Mouse (Mus musculus) small intestine, adult 2 months (tissue): Measurements from ENCODE around the gene P3h2. TPM values are rescaled to one million over a fixed set of nuclear protein-coding genes. Genes with fewer than 3 reads are reported as not detected.

Experiments used
- H3K27ac ChIP-seq: fragments of 200-500 bp; 2 replicates; pipeline ENCODE4 v1.5.1; 2012; ENCODE audit warnings: low read depth, low read length, control low read depth, inconsistent platforms; ENCODE audit not compliant: insufficient read depth
- H3K27me3 ChIP-seq: fragments of 200-500 bp; 2 replicates; pipeline ENCODE4 v1.6.1; 2012; ENCODE audit warnings: mild to moderate bottlenecking, moderate library complexity, low read length, inconsistent platforms; ENCODE audit not compliant: control insufficient read depth, insufficient read depth
- H3K36me3 ChIP-seq: fragments of 200-500 bp; 2 replicates; pipeline ENCODE4 v1.6.1; 2012; ENCODE audit warnings: mild to moderate bottlenecking, low read length, control low read depth, inconsistent platforms; ENCODE audit not compliant: control insufficient read depth, insufficient read depth
- H3K4me1 ChIP-seq: fragments of 200-500 bp; 2 replicates; pipeline ENCODE4 v1.6.1; 2012; ENCODE audit warnings: low read length, inconsistent platforms, mixed read lengths; ENCODE audit not compliant: control insufficient read depth, insufficient read depth, insufficient read length
- H3K4me3 ChIP-seq: fragments of 200-500 bp; 2 replicates; pipeline ENCODE4 v1.5.1; 2012; ENCODE audit warnings: low read depth, mild to moderate bottlenecking, control low read depth, inconsistent platforms, low read length, moderate library complexity
- CTCF ChIP-seq: fragments of 200-500 bp; IDR thresholded peaks from 2 replicates; pipeline ENCODE4 v1.5.1; 2012; ENCODE audit warnings: low read depth, mild to moderate bottlenecking, control low read depth, inconsistent platforms, low read length, moderate library complexity, mixed read lengths; ENCODE audit not compliant: insufficient replicate concordance, insufficient read length; ENCODE audit errors: extremely low read depth
- POLR2A ChIP-seq: fragments of 200-500 bp; IDR thresholded peaks from 2 replicates; pipeline ENCODE4 v1.6.1; 2012; ENCODE audit warnings: low read depth, mild to moderate bottlenecking, control low read depth, inconsistent platforms, low read length, moderate library complexity
- WGBS: fragments of 180-500 bp; shearing (Covaris S2); methylation state at CpG from one replicate; pipeline ENCODE4 v1.1.7; 2018; 5-methylcytosine and 5-hydroxymethylcytosine counted together
- polyA plus RNA-seq: library from polyadenylated mRNA; depleted of rRNA; stranded (reverse); fragments of >200 nt; gene quantifications from 2 replicates; pipeline ENCODE4 v1.2.3, GENCODE M21; 2012

The P3h2 gene
- polyA plus RNA-seq, 1 experiment, result 2.0 TPM

GRCm38 (mm10) chr16:26026416-26026815, 79.2 kb downstream of the P3h2 start:
- TF ChIP-seq CTCF (no peak), POLR2A (no peak)
- WGBS, result 74% methylated on average over 3 of the region's 3 CpGs
- Histone ChIP-seq H3K27ac (no peak overlapping the region), H3K27me3 (no peaks in the 10 kb centered on the region), H3K36me3 (no peaks in the 10 kb centered on the region), H3K4me3 (no peak overlapping the region), H3K4me1 (no peaks in the 10 kb centered on the region)

GRCm38 (mm10) chr16:26024543-26024942, 81.0 kb downstream of the P3h2 start:
- Histone ChIP-seq H3K4me1 (no peaks in the 10 kb centered on the region), H3K4me3 (no peak overlapping the region), H3K27me3 (no peaks in the 10 kb centered on the region), H3K36me3 (no peaks in the 10 kb centered on the region), H3K27ac (no peak overlapping the region)
- TF ChIP-seq CTCF (no peak), POLR2A (no peak)
- 83% methylated on average over 5 of the region's 5 CpGs for WGBS

GRCm38 (mm10) chr16:26023352-26023751, 82.2 kb downstream of the P3h2 start:
- Histone ChIP-seq H3K4me1 (no peaks in the 10 kb centered on the region), H3K27ac (no peak overlapping the region), H3K36me3 (no peaks in the 10 kb centered on the region), H3K27me3 (no peaks in the 10 kb centered on the region), H3K4me3 (no peak overlapping the region)
- WGBS, result 79% methylated on average over 4 of the region's 4 CpGs
- TF ChIP-seq POLR2A, result no peak
- no peak for TF ChIP-seq CTCF

GRCm38 (mm10) chr16:26021759-26022158, 83.8 kb downstream of the P3h2 start:
- no peak overlapping the region for H3K4me3 ChIP-seq
- no peaks in the 10 kb centered on the region for H3K4me1 ChIP-seq
- no peaks in the 10 kb centered on the region for H3K36me3 ChIP-seq
- no peaks in the 10 kb centered on the region for H3K27me3 ChIP-seq
- 42% methylated on average over 2 of the region's 2 CpGs for WGBS
- H3K27ac ChIP-seq, result no peak overlapping the region
- TF ChIP-seq CTCF (no peak), POLR2A (no peak)

GRCm38 (mm10) chr16:26005811-26006210, 99.8 kb downstream of the P3h2 start:
- 95% methylated on average over 3 of the region's 3 CpGs for WGBS
- H3K27me3 ChIP-seq, result no peaks in the 10 kb centered on the region
- no peaks in the 10 kb centered on the region for H3K4me1 ChIP-seq
- no peak overlapping the region for H3K4me3 ChIP-seq
- no peak for TF ChIP-seq POLR2A
- no peak for TF ChIP-seq CTCF
- H3K36me3 ChIP-seq, result no peaks in the 10 kb centered on the region
- H3K27ac ChIP-seq, result no peak overlapping the region

- TF ChIP-seq CTCF (no peak), POLR2A (no peak)
- 64% methylated on average over 4 of the region's 4 CpGs for WGBS
- no peaks in the 10 kb centered on the region for H3K4me1 ChIP-seq
- no peak overlapping the region for H3K4me3 ChIP-seq
- no peak overlapping the region for H3K27ac ChIP-seq
- no peaks in the 10 kb centered on the region for H3K36me3 ChIP-seq
- H3K27me3 ChIP-seq, result no peaks in the 10 kb centered on the region
Observed at GRCm38 (mm10) chr16:26003261-26003660, 102.3 kb downstream of the P3h2 start.

GRCm38 (mm10) chr16:26002848-26003247, 102.7 kb downstream of the P3h2 start:
- WGBS, result 80% methylated on average over 9 of the region's 9 CpGs
- H3K27ac ChIP-seq, result no peak overlapping the region

GRCm38 (mm10) chr16:25994605-25995004, 111.0 kb downstream of the P3h2 start:
- WGBS, result 86% methylated on average over 3 of the region's 3 CpGs
- TF ChIP-seq CTCF (no peak), POLR2A (no peak)
- Histone ChIP-seq H3K27ac (no peak overlapping the region), H3K36me3 (no peaks in the 10 kb centered on the region), H3K4me3 (no peak overlapping the region), H3K27me3 (no peaks in the 10 kb centered on the region), H3K4me1 (no peaks in the 10 kb centered on the region)

More at GRCm38 (mm10) chr16:26002848-26003247, 102.7 kb downstream of the P3h2 start:
- no peak overlapping the region for H3K4me3 ChIP-seq
- no peaks in the 10 kb centered on the region for H3K36me3 ChIP-seq
- no peak for TF ChIP-seq CTCF
- no peak for TF ChIP-seq POLR2A
- H3K27me3 ChIP-seq, result no peaks in the 10 kb centered on the region
- H3K4me1 ChIP-seq, result no peaks in the 10 kb centered on the region
